Mouse (Mus musculus): ENCODE results near the gene Pard6b. TPM values are rescaled to one million over a fixed set of nuclear protein-coding genes. Genes with fewer than 3 reads are reported as not detected.
"Not testable (repeated sequence)": the region's sequence is repeated elsewhere in the genome, so short reads cannot be mapped to it uniquely, and the experiment has no call there.

Pard6b gene
- polyA plus RNA-seq, 1 experiment from 2014 or later = 5.4 TPM

DNA sequence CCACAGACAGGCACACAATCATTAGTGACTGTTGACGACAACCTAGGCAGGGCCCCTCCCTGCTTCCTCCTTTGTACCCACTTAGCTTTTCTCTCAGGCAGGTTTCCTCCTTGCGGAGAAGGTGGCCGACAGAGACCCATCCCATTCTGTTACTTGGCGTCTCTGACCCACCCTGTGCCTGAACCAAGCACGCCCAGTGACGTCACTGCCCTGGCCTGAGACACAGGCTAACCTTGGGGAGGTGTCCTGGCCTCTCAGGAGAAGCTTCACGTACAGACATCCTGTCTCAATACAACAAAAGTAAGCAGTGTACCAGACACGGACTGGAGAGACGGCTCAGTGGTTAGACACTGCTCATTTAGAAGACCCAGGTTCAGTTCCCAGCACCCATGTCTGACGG lies 22.5 kb downstream of the Pard6b start:
- no peak overlapping the region for H3K4me3 ChIP-seq (replicated peaks)
- H3K9ac ChIP-seq (replicated peaks) = no peak overlapping the region
- no peak overlapping the region for H3K4me2 ChIP-seq
- H3K36me3 ChIP-seq = peaks cover 10% of the 10 kb centered on the region
- no peaks in the 10 kb centered on the region for H3K27me3 ChIP-seq
- no peak overlapping the region for H3K27ac ChIP-seq
- ATAC-seq (ENCODE audit: insufficient number of reproducible peaks, insufficient read depth, low FRiP score, low TSS enrichment, low read depth) = no peak
- WGBS = 90% methylated on average over 10 of the region's 10 CpGs
- peaks cover 6% of the 10 kb centered on the region; the same call in 1 of the 2 replicates for H3K4me1 ChIP-seq (replicated peaks)
- H3K9me3 ChIP-seq = no peaks in the 10 kb centered on the region

DNA sequence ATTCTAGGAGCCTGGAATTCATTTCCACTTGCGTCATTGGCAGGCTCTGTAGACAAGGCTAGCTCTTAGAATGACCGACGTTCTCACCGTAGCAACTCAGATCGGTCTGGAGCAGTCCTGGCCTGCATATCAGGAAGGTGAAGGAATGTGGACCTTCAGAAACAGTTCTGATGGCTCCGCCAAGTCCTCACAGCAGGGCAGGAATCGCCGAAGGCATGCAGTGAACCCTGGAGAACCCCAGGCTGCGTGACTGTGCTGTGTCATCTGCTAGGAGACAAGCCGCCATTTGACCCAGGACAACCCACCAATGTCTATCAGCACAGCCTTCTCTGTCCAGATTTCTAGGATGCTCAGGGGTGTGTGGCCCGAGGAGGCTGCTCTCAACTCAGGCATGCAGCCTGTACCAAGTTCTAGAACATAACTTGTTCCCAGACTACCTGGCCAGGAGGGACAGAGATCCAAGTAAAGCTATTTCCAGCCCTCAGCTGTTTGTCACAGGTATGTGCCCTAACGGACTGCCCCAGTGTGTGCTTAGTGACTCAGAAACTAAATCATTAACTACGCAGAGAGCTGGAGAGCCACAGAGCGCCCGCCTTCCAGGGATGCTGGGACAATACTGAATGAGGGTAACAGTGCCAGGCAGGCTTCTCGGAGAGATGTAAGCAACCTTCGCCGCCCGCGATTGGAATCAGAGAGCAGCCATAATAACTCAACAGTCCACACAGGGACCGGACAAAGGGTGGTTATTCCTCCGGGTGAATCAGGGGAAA lies 23.8 kb downstream of the Pard6b start:
- no peak overlapping the region for H3K9ac ChIP-seq (replicated peaks)
- H3K36me3 ChIP-seq = no peaks in the 10 kb centered on the region
- H3K4me2 ChIP-seq = no peak overlapping the region
- no peaks in the 10 kb centered on the region for H3K27me3 ChIP-seq
- H3K9me3 ChIP-seq = no peaks in the 10 kb centered on the region
- no peak overlapping the region for H3K27ac ChIP-seq
- peaks cover 6% of the 10 kb centered on the region; the same call in 1 of the 2 replicates for H3K4me1 ChIP-seq (replicated peaks)
- ATAC-seq (ENCODE audit: insufficient number of reproducible peaks, insufficient read depth, low FRiP score, low TSS enrichment, low read depth) = no peak
- WGBS = 85% methylated on average over 22 of the region's 22 CpGs
- no peak overlapping the region for H3K4me3 ChIP-seq (replicated peaks)

DNA sequence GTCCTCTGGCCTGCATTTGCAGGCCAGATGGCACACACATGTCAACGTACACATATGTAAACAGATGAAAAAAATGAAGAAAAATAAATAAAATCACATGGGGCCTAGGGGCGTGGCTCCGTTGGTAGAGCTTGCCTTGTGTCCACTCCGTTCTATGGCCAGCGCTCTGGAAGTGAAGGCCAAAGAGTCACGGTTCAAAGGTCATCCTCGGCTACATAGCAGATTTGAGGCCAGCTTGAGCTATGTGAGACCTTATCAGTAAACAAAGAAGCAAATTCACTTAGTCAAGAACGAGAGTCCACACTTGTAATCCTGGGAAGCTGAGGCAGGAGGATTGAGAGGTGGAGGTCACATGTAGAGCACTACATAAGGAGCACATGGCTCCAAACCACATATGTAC lies 24.5 kb downstream of the Pard6b start:
- Histone ChIP-seq H3K4me2 (no peak overlapping the region), H3K27me3 (no peaks in the 10 kb centered on the region), H3K4me1 (replicated peaks) (peaks cover 6% of the 10 kb centered on the region; the same call in 1 of the 2 replicates), H3K36me3 (no peaks in the 10 kb centered on the region), H3K4me3 (replicated peaks) (no peak overlapping the region), H3K9ac (replicated peaks) (no peak overlapping the region), H3K9me3 (no peaks in the 10 kb centered on the region), H3K27ac (no peak overlapping the region)
- no peak for ATAC-seq (ENCODE audit: insufficient number of reproducible peaks, insufficient read depth, low FRiP score, low TSS enrichment, low read depth)
- WGBS = 83% methylated on average over 8 of the region's 8 CpGs

DNA sequence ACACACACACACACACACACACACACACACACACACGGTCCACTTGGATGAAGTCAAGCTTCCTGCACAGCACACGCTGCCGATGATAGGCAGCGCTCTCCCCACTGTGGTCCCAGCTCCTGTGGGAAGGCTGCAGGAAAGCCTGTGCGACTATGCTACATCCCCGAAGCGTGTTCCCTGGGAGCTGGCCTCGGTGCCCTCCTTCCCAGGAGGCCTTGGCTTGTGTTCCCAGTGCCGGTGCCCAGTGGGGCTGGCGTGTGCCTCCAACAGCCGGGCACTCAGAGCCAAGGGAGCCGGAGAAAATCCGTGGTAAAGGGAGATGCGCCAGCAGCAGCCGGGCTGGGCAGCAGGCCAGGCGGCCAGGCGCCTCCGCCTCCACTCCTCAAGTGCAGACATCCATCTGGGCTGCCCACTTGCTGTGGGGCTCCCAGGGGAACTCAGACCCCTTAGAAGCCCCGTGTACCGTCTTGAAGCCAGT lies 25.9 kb downstream of the Pard6b start:
- 75% methylated on average over 20 of the region's 20 CpGs for WGBS
- no peak for ATAC-seq (ENCODE audit: insufficient number of reproducible peaks, insufficient read depth, low FRiP score, low TSS enrichment, low read depth)
- Histone ChIP-seq H3K4me3 (replicated peaks) (no peak overlapping the region), H3K4me1 (replicated peaks) (peaks cover 6% of the 10 kb centered on the region; the same call in 1 of the 2 replicates), H3K9ac (replicated peaks) (no peak overlapping the region; the same call in 1 of the 2 replicates), H3K4me2 (no peak overlapping the region), H3K27me3 (no peaks in the 10 kb centered on the region), H3K27ac (no peak overlapping the region), H3K9me3 (no peaks in the 10 kb centered on the region), H3K36me3 (no peaks in the 10 kb centered on the region)

DNA sequence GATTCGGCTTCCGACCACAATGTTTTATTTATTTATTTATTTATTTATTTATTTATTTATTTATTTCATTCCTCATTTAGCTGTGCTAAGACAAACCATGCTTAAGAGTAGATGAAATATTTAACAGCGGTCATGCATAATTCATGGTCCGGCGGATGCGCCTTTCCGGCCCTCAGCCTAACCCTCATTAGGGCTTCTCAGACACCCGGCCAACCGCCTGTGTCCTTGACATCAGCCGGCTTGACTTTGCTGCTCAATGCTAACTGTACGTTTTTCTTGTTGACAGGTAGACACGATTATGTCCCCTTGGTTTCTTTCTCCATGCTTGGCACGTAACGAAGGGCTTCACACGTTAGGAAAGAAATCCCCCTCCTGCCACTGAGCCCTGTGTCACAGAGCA lies 26.6 kb downstream of the Pard6b start:
- Histone ChIP-seq H3K4me2 (no peak overlapping the region), H3K9me3 (no peaks in the 10 kb centered on the region), H3K36me3 (no peaks in the 10 kb centered on the region), H3K9ac (replicated peaks) (no peak overlapping the region), H3K27ac (no peak overlapping the region), H3K27me3 (no peaks in the 10 kb centered on the region), H3K4me1 (replicated peaks) (peaks cover 6% of the 10 kb centered on the region; the same call in 1 of the 2 replicates), H3K4me3 (replicated peaks) (no peak overlapping the region)
- no peak for ATAC-seq (ENCODE audit: insufficient number of reproducible peaks, insufficient read depth, low FRiP score, low TSS enrichment, low read depth)
- 88% methylated on average over 15 of the region's 15 CpGs for WGBS

DNA sequence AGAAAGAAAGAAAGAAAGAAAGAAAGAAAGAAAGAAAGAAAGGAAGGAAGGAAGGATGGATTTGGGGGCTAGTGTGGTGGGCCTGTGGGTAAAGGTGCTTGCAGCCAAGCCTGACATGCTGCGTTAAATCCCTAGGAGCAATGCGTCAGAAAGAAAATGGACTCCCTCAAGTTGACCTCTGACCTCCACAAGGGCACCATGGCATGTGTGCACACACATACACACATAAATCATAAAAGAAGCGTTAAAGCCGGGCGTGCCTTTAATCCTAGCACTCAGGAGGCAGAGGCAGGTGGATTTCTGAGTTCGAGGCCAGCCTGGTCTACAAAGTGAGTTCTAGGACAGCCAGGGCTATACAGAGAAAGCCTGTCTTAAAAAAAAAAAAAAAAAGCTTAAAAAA lies 27.1 kb downstream of the Pard6b start:
- not testable (repeated sequence) for H3K9me3 ChIP-seq; H3K4me1 ChIP-seq (replicated peaks); H3K27ac ChIP-seq; H3K4me3 ChIP-seq (replicated peaks); H3K9ac ChIP-seq (replicated peaks); H3K27me3 ChIP-seq; H3K4me2 ChIP-seq; H3K36me3 ChIP-seq; ATAC-seq (ENCODE audit: insufficient number of reproducible peaks, insufficient read depth, low FRiP score, low TSS enrichment, low read depth)
- WGBS = 77% methylated on average over 6 of the region's 6 CpGs

DNA sequence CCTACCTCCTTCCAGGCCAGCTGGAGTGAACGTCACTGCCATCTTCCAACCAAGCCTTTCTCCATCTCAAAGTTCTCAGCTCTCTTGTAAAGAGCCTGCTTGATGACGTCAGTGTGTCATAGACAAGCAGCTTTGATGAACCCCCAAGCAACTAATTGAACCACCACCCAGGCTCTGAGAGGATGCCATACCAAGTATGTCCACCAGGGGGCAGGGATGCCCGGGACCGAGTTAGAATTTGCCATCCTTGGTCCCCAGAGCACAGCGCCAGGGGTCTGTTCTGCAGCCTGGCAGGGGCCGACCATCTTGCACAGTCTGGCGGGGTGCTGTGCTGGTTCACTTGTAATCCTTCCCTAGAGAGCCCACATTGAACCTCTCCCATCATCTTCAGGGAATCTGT lies 31.1 kb downstream of the Pard6b start:
- no peak overlapping the region for H3K4me2 ChIP-seq
- no peak overlapping the region for H3K9ac ChIP-seq (replicated peaks)
- no peak overlapping the region for H3K27ac ChIP-seq
- no peaks in the 10 kb centered on the region for H3K36me3 ChIP-seq
- no peaks in the 10 kb centered on the region for H3K27me3 ChIP-seq
- H3K4me3 ChIP-seq (replicated peaks) = no peak overlapping the region
- 10% methylated on average over 7 of the region's 7 CpGs for WGBS
- peaks cover 17% of the 10 kb centered on the region for H3K4me1 ChIP-seq (replicated peaks)
- no peak for ATAC-seq (ENCODE audit: insufficient number of reproducible peaks, insufficient read depth, low FRiP score, low TSS enrichment, low read depth)
- H3K9me3 ChIP-seq = no peaks in the 10 kb centered on the region

DNA sequence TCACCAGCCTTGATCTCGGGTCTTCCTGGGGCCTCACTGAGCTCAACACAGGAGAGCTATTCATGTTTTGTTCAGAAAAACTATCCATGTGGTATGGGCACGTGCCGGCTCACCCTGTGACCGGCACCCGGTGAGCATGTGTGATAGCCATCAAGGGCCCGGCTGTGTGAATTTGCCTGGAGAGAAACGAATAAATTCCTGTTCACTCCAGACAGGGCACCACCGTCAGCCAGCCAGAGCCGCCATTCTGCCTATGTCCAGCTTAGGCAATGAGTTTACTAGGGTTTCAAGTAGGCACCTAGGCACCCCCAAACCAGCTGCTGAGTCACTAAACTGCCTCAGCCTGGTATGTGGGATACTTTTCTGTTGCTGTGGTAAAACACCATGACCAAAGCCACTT lies 32.5 kb downstream of the Pard6b start:
- WGBS = 91% methylated on average over 9 of the region's 9 CpGs
- H3K27ac ChIP-seq = no peak overlapping the region
- ATAC-seq (ENCODE audit: insufficient number of reproducible peaks, insufficient read depth, low FRiP score, low TSS enrichment, low read depth) = no peak
- no peaks in the 10 kb centered on the region for H3K9me3 ChIP-seq
- H3K4me3 ChIP-seq (replicated peaks) = no peak overlapping the region
- no peaks in the 10 kb centered on the region for H3K36me3 ChIP-seq
- H3K9ac ChIP-seq (replicated peaks) = no peak overlapping the region
- H3K4me2 ChIP-seq = no peak overlapping the region
- H3K4me1 ChIP-seq (replicated peaks) = peaks cover 26% of the 10 kb centered on the region
- H3K27me3 ChIP-seq = no peaks in the 10 kb centered on the region; the same call in 1 of the 2 replicates

DNA sequence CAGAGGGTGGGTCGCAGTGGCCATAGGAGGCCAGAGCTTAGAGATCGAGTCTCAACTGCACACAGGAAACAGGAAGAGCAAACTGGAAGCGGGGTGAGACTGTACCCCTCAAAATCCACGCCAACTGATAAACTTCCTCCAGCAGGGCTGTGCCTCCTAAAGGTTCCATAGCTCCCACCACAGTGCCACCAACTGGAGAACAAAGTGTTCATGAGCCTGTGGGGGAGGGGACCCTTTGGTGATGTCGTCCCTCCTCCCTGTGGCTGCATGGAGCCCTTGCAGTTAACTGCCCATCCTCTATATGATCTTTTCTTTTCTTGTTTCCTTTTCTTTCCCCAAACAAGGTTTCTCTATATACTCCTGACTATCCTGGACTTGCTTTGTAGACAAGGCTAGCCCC lies 32.9 kb downstream of the Pard6b start:
- H3K4me2 ChIP-seq = no peak overlapping the region
- ATAC-seq (ENCODE audit: insufficient number of reproducible peaks, insufficient read depth, low FRiP score, low TSS enrichment, low read depth) = no peak
- H3K27ac ChIP-seq = no peak overlapping the region
- peaks cover 26% of the 10 kb centered on the region for H3K4me1 ChIP-seq (replicated peaks)
- H3K36me3 ChIP-seq = no peaks in the 10 kb centered on the region
- H3K27me3 ChIP-seq = no peaks in the 10 kb centered on the region; the same call in 1 of the 2 replicates
- H3K9me3 ChIP-seq = no peaks in the 10 kb centered on the region
- H3K9ac ChIP-seq (replicated peaks) = no peak overlapping the region
- WGBS = 81% methylated on average over 5 of the region's 5 CpGs
- no peak overlapping the region for H3K4me3 ChIP-seq (replicated peaks)

DNA sequence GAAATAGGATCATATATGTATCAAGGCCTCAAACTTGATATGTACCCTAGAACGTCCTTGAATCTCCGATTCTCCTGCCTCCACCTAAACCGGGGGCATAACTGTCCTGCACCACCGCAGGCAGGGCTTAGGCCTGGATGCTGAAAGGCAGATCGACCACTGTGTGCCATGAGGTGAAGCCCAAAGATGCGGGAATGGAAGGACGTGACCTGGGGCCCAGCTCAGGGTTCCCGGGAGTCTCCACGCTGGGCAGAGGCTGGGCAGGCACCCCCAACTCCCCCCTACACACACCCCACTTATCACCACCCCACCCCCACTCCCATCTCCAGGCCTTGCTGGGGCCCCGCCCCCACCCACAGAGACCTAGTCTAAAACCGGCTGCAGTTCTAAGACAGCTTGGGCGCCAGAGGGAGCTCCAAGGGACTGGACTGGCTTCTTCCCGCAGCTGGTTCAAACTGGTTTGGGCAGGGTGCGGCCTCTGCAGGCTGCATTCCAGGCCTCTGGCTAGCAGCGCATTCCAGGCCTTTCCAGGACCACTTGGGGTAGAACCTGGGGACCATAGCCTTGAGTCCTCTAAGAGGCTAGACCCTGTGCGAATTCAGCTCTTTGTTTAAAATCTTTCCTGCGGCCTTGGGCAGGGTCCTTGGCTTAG lies 34.0 kb downstream of the Pard6b start:
- Histone ChIP-seq H3K4me3 (replicated peaks) (no peak overlapping the region), H3K27ac (peak overlapping the region; percentile 89), H3K4me1 (replicated peaks) (peaks cover 26% of the 10 kb centered on the region), H3K36me3 (no peaks in the 10 kb centered on the region), H3K9me3 (no peaks in the 10 kb centered on the region), H3K27me3 (peaks cover 4% of the 10 kb centered on the region; the same call in 1 of the 2 replicates), H3K9ac (replicated peaks) (0 out of 2 replicates have a peak overlapping the region, but pooled peaks have one; percentile 37), H3K4me2 (0 out of 2 replicates have a peak overlapping the region, but pooled peaks have one; percentile 15)
- ATAC-seq (ENCODE audit: insufficient number of reproducible peaks, insufficient read depth, low FRiP score, low TSS enrichment, low read depth) = peak; percentile 72
- 13% methylated on average over 16 of the region's 17 CpGs for WGBS

DNA sequence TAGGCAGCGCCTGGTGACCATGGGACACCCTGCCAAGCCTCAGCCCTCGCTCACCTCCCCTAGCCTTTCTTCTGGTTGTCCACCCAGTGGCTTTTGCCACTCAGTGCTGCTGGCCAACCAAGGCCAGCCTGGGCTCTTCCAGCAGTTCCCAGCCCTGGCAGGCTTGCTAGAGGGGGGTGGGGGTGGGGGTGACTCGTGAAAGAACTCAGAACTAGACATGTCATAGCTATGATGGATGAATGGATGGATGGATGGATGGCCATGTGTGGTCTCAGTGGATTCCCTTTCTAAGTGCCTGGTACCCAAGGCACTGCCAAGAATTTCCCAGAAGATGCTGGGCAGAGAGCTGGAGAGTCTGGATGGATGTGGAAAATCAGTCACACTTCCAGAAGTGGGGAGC lies 35.0 kb downstream of the Pard6b start:
- Histone ChIP-seq H3K27ac (no peak overlapping the region), H3K4me2 (no peak overlapping the region), H3K4me1 (replicated peaks) (peaks cover 26% of the 10 kb centered on the region), H3K4me3 (replicated peaks) (no peak overlapping the region), H3K9me3 (no peaks in the 10 kb centered on the region), H3K9ac (replicated peaks) (no peak overlapping the region), H3K36me3 (no peaks in the 10 kb centered on the region), H3K27me3 (peaks cover 4% of the 10 kb centered on the region; the same call in 1 of the 2 replicates)
- no peak for ATAC-seq (ENCODE audit: insufficient number of reproducible peaks, insufficient read depth, low FRiP score, low TSS enrichment, low read depth)
- WGBS = 80% methylated on average over 3 of the region's 3 CpGs

Data from limb, embryonic 12.5 days (tissue).